Mouse (Mus musculus) myocyte (in vitro differentiated cells): Measurements from ENCODE around the gene Stk39. TPM values are rescaled to one million over a fixed set of nuclear protein-coding genes. Genes with fewer than 3 reads are reported as not detected.

ENCODE experiments used
- H3K27me3 ChIP-seq: one replicate; pipeline ENCODE4 v1.6.1; 2011; ENCODE audit not compliant: control insufficient read depth, insufficient read depth, insufficient read length
- H3K36me3 ChIP-seq: one replicate; pipeline ENCODE4 v1.6.1; 2011; ENCODE audit not compliant: control insufficient read depth, insufficient read depth
- H3K4me2 ChIP-seq: one replicate; pipeline ENCODE4 v1.6.1; 2011; ENCODE audit warnings: low read depth, control low read depth
- H3K4me3 ChIP-seq: one replicate; pipeline ENCODE4 v1.5.1; 2011; ENCODE audit warnings: mild to moderate bottlenecking, control low read depth, moderate library complexity
- H3K79me2 ChIP-seq: one replicate; pipeline ENCODE4 v1.6.1; 2011; ENCODE audit not compliant: control insufficient read depth, insufficient read depth
- H3ac ChIP-seq: one replicate; pipeline ENCODE4 v1.6.1; 2011; ENCODE audit not compliant: control insufficient read depth, insufficient read length
- CEBPB ChIP-seq: IDR thresholded peaks from 2 replicates; pipeline ENCODE4 v1.6.1; 2011; ENCODE audit warnings: mild to moderate bottlenecking, moderate library complexity; ENCODE audit not compliant: poor library complexity, insufficient read depth, severe bottlenecking
- E2F4 ChIP-seq: IDR thresholded peaks from one replicate; pipeline ENCODE4 v1.6.1; 2011; ENCODE audit warnings: mild to moderate bottlenecking, control low read depth, moderate library complexity; ENCODE audit not compliant: insufficient read depth
- MAX ChIP-seq: IDR thresholded peaks from one replicate; pipeline ENCODE4 v1.6.1; 2011; ENCODE audit warnings: low read depth, mild to moderate bottlenecking, control low read depth
- MYOD1 ChIP-seq, 3 experiments: IDR thresholded peaks; one replicate each; pipeline ENCODE4 v1.6.1; 2011; ENCODE audit warnings: control low read depth in 2 of 3, low read depth in 2 of 3, mild to moderate bottlenecking in 2 of 3, moderate library complexity in 1 of 3; ENCODE audit not compliant: insufficient read length in 2 of 3, control insufficient read depth in 1 of 3
- MYOG ChIP-seq, 3 experiments: IDR thresholded peaks; one replicate each; pipeline ENCODE4 v1.6.1; 2011; ENCODE audit warnings: control low read depth in 2 of 3, low read depth in 2 of 3, mild to moderate bottlenecking in 2 of 3; ENCODE audit not compliant: insufficient read length in 2 of 3, control insufficient read depth in 1 of 3, insufficient read depth in 1 of 3
- POLR2A ChIP-seq: IDR thresholded peaks from one replicate; pipeline ENCODE4 v1.6.1; 2011; ENCODE audit warnings: low read depth, mild to moderate bottlenecking, control low read depth, moderate library complexity; ENCODE audit not compliant: insufficient read length
- POLR2AphosphoS2 ChIP-seq: IDR thresholded peaks from one replicate; pipeline ENCODE4 v1.6.1; 2011; ENCODE audit warnings: low read depth, control low read depth; ENCODE audit not compliant: insufficient read length
- REST ChIP-seq: IDR thresholded peaks from one replicate; pipeline ENCODE4 v1.6.1; 2011; ENCODE audit warnings: mild to moderate bottlenecking, control low read depth, moderate library complexity; ENCODE audit not compliant: insufficient read depth, insufficient read length
- SRF ChIP-seq: IDR thresholded peaks from one replicate; pipeline ENCODE4 v1.6.1; 2011; ENCODE audit warnings: low read depth; ENCODE audit not compliant: control insufficient read depth, insufficient read length
- TCF12 ChIP-seq: IDR thresholded peaks from one replicate; pipeline ENCODE4 v1.6.1; 2011; ENCODE audit warnings: mild to moderate bottlenecking, control low read depth; ENCODE audit not compliant: poor library complexity, insufficient read depth, severe bottlenecking
- TCF3 ChIP-seq: IDR thresholded peaks from one replicate; pipeline ENCODE4 v1.6.1; 2011; ENCODE audit warnings: low read depth, control low read depth; ENCODE audit not compliant: insufficient read length
- USF1 ChIP-seq: IDR thresholded peaks from one replicate; pipeline ENCODE4 v1.6.1; 2011; ENCODE audit warnings: low read depth, mild to moderate bottlenecking, control low read depth, moderate library complexity
- polyA plus RNA-seq: library from polyadenylated mRNA; unstranded; fragments of >200 nt; fragmentation: generic; extraction: Trizol; gene quantifications from one replicate; pipeline ENCODE4 v1.2.1, GENCODE M21; 2012; ENCODE audit warnings: missing spikeins

Stk39 gene
- polyA plus RNA-seq, 1 experiment = 4.7 TPM

GRCm38 (mm10) chr2:68292539-68293320 lies 179.3 kb downstream of the Stk39 start:
- no peaks in the 10 kb centered on the region for H3K79me2 ChIP-seq
- H3K36me3 ChIP-seq = no peaks in the 10 kb centered on the region
- no peak overlapping the region for H3ac ChIP-seq
- H3K4me3 ChIP-seq = no peak overlapping the region
- H3K4me2 ChIP-seq = no peak overlapping the region
- TF ChIP-seq REST (no peak), POLR2AphosphoS2 (no peak), TCF3 (no peak), USF1 (no peak), SRF (no peak), E2F4 (no peak), CEBPB (no peak), MYOG (IDR thresholded peaks at IDR 0.05; ENCODE audit: control insufficient read depth in 1 of 3, insufficient read depth in 1 of 3, insufficient read length in 2 of 3, low read depth in 2 of 3) (no peak), TCF12 (no peak), POLR2A (no peak), MAX (no peak), MYOD1 (IDR thresholded peaks at IDR 0.05; ENCODE audit: control insufficient read depth in 1 of 3, insufficient read length in 2 of 3, low read depth in 2 of 3) (no peak)
- no peaks in the 10 kb centered on the region for H3K27me3 ChIP-seq

- TF ChIP-seq MYOG (IDR thresholded peaks at IDR 0.05; ENCODE audit: control insufficient read depth in 1 of 3, insufficient read depth in 1 of 3, insufficient read length in 2 of 3, low read depth in 2 of 3) = no peak
- no peak for TF ChIP-seq MYOD1 (IDR thresholded peaks at IDR 0.05; ENCODE audit: control insufficient read depth in 1 of 3, insufficient read length in 2 of 3, low read depth in 2 of 3)
- TF ChIP-seq POLR2AphosphoS2 = no peak
- TF ChIP-seq REST = no peak
- Histone ChIP-seq H3K4me2 (no peak overlapping the region), H3K4me3 (no peak overlapping the region), H3K27me3 (no peaks in the 10 kb centered on the region), H3K79me2 (no peaks in the 10 kb centered on the region), H3K36me3 (no peaks in the 10 kb centered on the region), H3ac (no peak overlapping the region)
Observed at GRCm38 (mm10) chr2:68291895-68292294, 180.2 kb downstream of the Stk39 start.

GRCm38 (mm10) chr2:68289961-68290360 lies 182.1 kb downstream of the Stk39 start:
- Histone ChIP-seq H3K27me3 (no peaks in the 10 kb centered on the region), H3K4me3 (no peak overlapping the region), H3K4me2 (no peak overlapping the region), H3K36me3 (no peaks in the 10 kb centered on the region), H3K79me2 (no peaks in the 10 kb centered on the region), H3ac (no peak overlapping the region)
- TF ChIP-seq TCF3 (no peak), POLR2AphosphoS2 (no peak), MAX (no peak)

GRCm38 (mm10) chr2:68289177-68289576 lies 182.9 kb downstream of the Stk39 start:
- no peaks in the 10 kb centered on the region for H3K79me2 ChIP-seq
- H3K4me2 ChIP-seq = no peak overlapping the region
- no peaks in the 10 kb centered on the region for H3K27me3 ChIP-seq
- H3K4me3 ChIP-seq = no peak overlapping the region
- H3ac ChIP-seq = no peak overlapping the region
- TF ChIP-seq USF1 = no peak
- no peak for TF ChIP-seq MYOG (IDR thresholded peaks at IDR 0.05; ENCODE audit: control insufficient read depth in 1 of 3, insufficient read depth in 1 of 3, insufficient read length in 2 of 3, low read depth in 2 of 3)
- H3K36me3 ChIP-seq = no peaks in the 10 kb centered on the region

DNA sequence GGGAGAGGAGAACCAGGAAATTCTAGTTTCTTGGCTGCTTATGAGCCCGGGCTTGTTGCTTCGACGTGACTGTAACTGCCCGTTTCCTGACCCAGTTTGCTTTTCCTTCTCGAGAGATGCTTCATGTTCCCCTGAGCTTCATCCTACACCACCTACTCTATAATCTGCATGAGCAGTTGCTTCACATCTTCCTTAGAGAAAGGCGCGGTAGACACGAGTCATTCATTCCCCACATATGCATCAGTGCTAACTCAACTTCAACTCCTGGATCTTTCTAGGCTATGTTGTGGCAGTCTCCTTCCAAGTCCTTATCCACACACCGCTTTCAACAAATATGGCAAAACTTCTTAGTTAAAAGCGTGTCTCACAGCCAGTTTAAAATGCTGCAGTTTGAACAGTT lies 184.0 kb downstream of the Stk39 start:
- TF ChIP-seq MAX (no peak), E2F4 (no peak), POLR2A (no peak), USF1 (no peak), CEBPB (no peak), SRF (no peak), POLR2AphosphoS2 (no peak), TCF12 (no peak), REST (no peak), MYOG (IDR thresholded peaks at IDR 0.05; ENCODE audit: control insufficient read depth in 1 of 3, insufficient read depth in 1 of 3, insufficient read length in 2 of 3, low read depth in 2 of 3) (no peak), MYOD1 (IDR thresholded peaks at IDR 0.05; ENCODE audit: control insufficient read depth in 1 of 3, insufficient read length in 2 of 3, low read depth in 2 of 3) (no peak), TCF3 (no peak)

More for the DNA sequence above, 184.0 kb downstream of the Stk39 start:
- no peak overlapping the region for H3K4me3 ChIP-seq
- H3ac ChIP-seq = no peak overlapping the region
- H3K4me2 ChIP-seq = no peak overlapping the region
- no peaks in the 10 kb centered on the region for H3K36me3 ChIP-seq
- H3K79me2 ChIP-seq = no peaks in the 10 kb centered on the region
- no peaks in the 10 kb centered on the region for H3K27me3 ChIP-seq
